Mouse (Mus musculus) midbrain, embryonic 12.5 days (tissue): ENCODE results near the gene Mum1. TPM values are rescaled to one million over a fixed set of nuclear protein-coding genes. Genes with fewer than 3 reads are reported as not detected.

Experiments used
- ATAC-seq: fragments of 200-750 bp; cut with Nextera tagmentation; 2 replicates; pipeline ENCODE4 v1.8.0; 2017; ENCODE audit warnings: low read depth, moderate TSS enrichment, moderate library complexity; ENCODE audit not compliant: low FRiP score
- H3K27ac ChIP-seq: fragments of 300-500 bp; sonication (generic); replicated peaks from 2 replicates; pipeline ENCODE4 v1.5.1; 2016; ENCODE audit warnings: mild to moderate bottlenecking
- H3K27me3 ChIP-seq: fragments of 300-500 bp; sonication (generic); 2 replicates; pipeline ENCODE4 v1.6.1; 2016; ENCODE audit warnings: mild to moderate bottlenecking
- H3K36me3 ChIP-seq: fragments of 300-500 bp; sonication (generic); 2 replicates; pipeline ENCODE4 v1.6.1; 2016
- H3K4me1 ChIP-seq: fragments of 300-500 bp; sonication (generic); 2 replicates; pipeline ENCODE4 v1.6.1; 2016
- H3K4me2 ChIP-seq: fragments of 300-500 bp; sonication (generic); replicated peaks from 2 replicates; pipeline ENCODE4 v1.6.1; 2016; ENCODE audit warnings: mild to moderate bottlenecking, moderate library complexity
- H3K4me3 ChIP-seq: fragments of 300-500 bp; sonication (generic); 2 replicates; pipeline ENCODE4 v1.5.1; 2016; ENCODE audit warnings: mild to moderate bottlenecking
- H3K9ac ChIP-seq: fragments of 300-500 bp; sonication (generic); replicated peaks from 2 replicates; pipeline ENCODE4 v1.6.1; 2016; ENCODE audit warnings: mild to moderate bottlenecking, moderate library complexity
- H3K9me3 ChIP-seq: fragments of 300-500 bp; sonication (generic); 2 replicates; pipeline ENCODE4 v1.6.1; 2016; ENCODE audit warnings: mild to moderate bottlenecking
- WGBS: fragments of 180-500 bp; shearing (Covaris S2); methylation state at CpG from one replicate; pipeline ENCODE4 v1.1.7; 2016; 5-methylcytosine and 5-hydroxymethylcytosine counted together
- polyA plus RNA-seq: library from polyadenylated mRNA; unstranded; fragments of >200 nt; fragmentation: Nextera tagmentation; extraction: Ambion mirVana; gene quantifications from 2 replicates; pipeline ENCODE4 v1.2.1, GENCODE M21; 2016

Mum1 gene
- polyA plus RNA-seq, 1 experiment from 2014 or later, result 195 TPM

GRCm38 (mm10) chr10:80252493-80253274 lies 26.4 kb downstream of the Mum1 start:
- H3K4me1 ChIP-seq, result peaks cover 14% of the 10 kb centered on the region
- H3K4me2 ChIP-seq, result no peak overlapping the region
- H3K9ac ChIP-seq, result no peak overlapping the region
- no peaks in the 10 kb centered on the region for H3K27me3 ChIP-seq
- no peak overlapping the region for H3K4me3 ChIP-seq
- H3K36me3 ChIP-seq, result peaks cover 52% of the 10 kb centered on the region
- 92% methylated on average over 11 of the region's 11 CpGs for WGBS
- H3K27ac ChIP-seq, result no peak overlapping the region
- H3K9me3 ChIP-seq, result no peaks in the 10 kb centered on the region
- no peak for ATAC-seq

GRCm38 (mm10) chr10:80253551-80253950 lies 27.3 kb downstream of the Mum1 start:
- 93% methylated on average over 6 of the region's 6 CpGs for WGBS
- ATAC-seq, result no peak
- Histone ChIP-seq H3K4me3 (no peak overlapping the region), H3K27ac (no peak overlapping the region), H3K4me2 (no peak overlapping the region), H3K36me3 (peaks cover 60% of the 10 kb centered on the region), H3K9me3 (no peaks in the 10 kb centered on the region), H3K4me1 (peaks cover 14% of the 10 kb centered on the region), H3K27me3 (no peaks in the 10 kb centered on the region), H3K9ac (no peak overlapping the region)

- Histone ChIP-seq H3K4me1 (peaks cover 21% of the 10 kb centered on the region), H3K9me3 (no peaks in the 10 kb centered on the region), H3K27me3 (no peaks in the 10 kb centered on the region; the same call in 1 of the 2 replicates), H3K27ac (no peak overlapping the region), H3K36me3 (peaks cover 68% of the 10 kb centered on the region), H3K4me2 (no peak overlapping the region), H3K4me3 (no peak overlapping the region), H3K9ac (no peak overlapping the region)
- ATAC-seq, result no peak
- WGBS, result 93% methylated on average over 26 of the region's 26 CpGs
Measured at GRCm38 (mm10) chr10:80254331-80255297, 28.4 kb downstream of the Mum1 start.

- 0 out of 2 replicates have a peak overlapping the region, but pooled peaks have one; percentile 31 for H3K9ac ChIP-seq
- H3K36me3 ChIP-seq, result peaks cover 68% of the 10 kb centered on the region
- H3K4me3 ChIP-seq, result 0 out of 2 replicates have a peak overlapping the region, but pooled peaks have one; percentile 1
- H3K4me1 ChIP-seq, result peaks cover 26% of the 10 kb centered on the region
- H3K27me3 ChIP-seq, result no peaks in the 10 kb centered on the region; the same call in 1 of the 2 replicates
- no peak overlapping the region for H3K27ac ChIP-seq
- ATAC-seq, result no peak
- no peaks in the 10 kb centered on the region for H3K9me3 ChIP-seq
- H3K4me2 ChIP-seq, result no peak overlapping the region
- 77% methylated on average over 5 of the region's 5 CpGs for WGBS
Measured at GRCm38 (mm10) chr10:80255881-80256535, 29.8 kb downstream of the Mum1 start.

GRCm38 (mm10) chr10:80257936-80258335 lies 31.7 kb downstream of the Mum1 start:
- H3K27ac ChIP-seq, result no peak overlapping the region
- ATAC-seq, result no peak
- H3K4me3 ChIP-seq, result no peak overlapping the region
- H3K9ac ChIP-seq, result no peak overlapping the region
- no peaks in the 10 kb centered on the region for H3K9me3 ChIP-seq
- no peaks in the 10 kb centered on the region; the same call in 1 of the 2 replicates for H3K27me3 ChIP-seq
- H3K4me2 ChIP-seq, result no peak overlapping the region
- H3K4me1 ChIP-seq, result peaks cover 39% of the 10 kb centered on the region
- 93% methylated on average over 2 of the region's 2 CpGs for WGBS
- H3K36me3 ChIP-seq, result peaks cover 61% of the 10 kb centered on the region

GRCm38 (mm10) chr10:80258752-80259462 lies 32.7 kb downstream of the Mum1 start:
- ATAC-seq, result no peak
- H3K4me1 ChIP-seq, result peaks cover 39% of the 10 kb centered on the region
- H3K4me3 ChIP-seq, result peak overlapping the region; percentile 44; the same call in 1 of the 2 replicates
- no peaks in the 10 kb centered on the region for H3K9me3 ChIP-seq
- H3K36me3 ChIP-seq, result peaks cover 52% of the 10 kb centered on the region
- peak overlapping the region; percentile 84; the same call in 1 of the 2 replicates for H3K4me2 ChIP-seq
- peak overlapping the region; percentile 8; the same call in 1 of the 2 replicates for H3K9ac ChIP-seq
- H3K27ac ChIP-seq, result no peak overlapping the region
- WGBS, result 92% methylated on average over 14 of the region's 14 CpGs
- H3K27me3 ChIP-seq, result no peaks in the 10 kb centered on the region; the same call in 1 of the 2 replicates

GRCm38 (mm10) chr10:80259463-80259805 lies 33.2 kb downstream of the Mum1 start:
- Histone ChIP-seq H3K4me3 (peak overlapping the region; percentile 44), H3K27me3 (no peaks in the 10 kb centered on the region; the same call in 1 of the 2 replicates), H3K4me1 (peaks cover 39% of the 10 kb centered on the region), H3K4me2 (peak overlapping the region; percentile 84), H3K36me3 (peaks cover 46% of the 10 kb centered on the region), H3K27ac (peak overlapping the region; percentile 91), H3K9ac (peak overlapping the region; percentile 66; the same call in 1 of the 2 replicates), H3K9me3 (no peaks in the 10 kb centered on the region)
- ATAC-seq, result no peak
- WGBS, result 83% methylated on average over 6 of the region's 6 CpGs

- Histone ChIP-seq H3K4me2 (peak overlapping the region; percentile 84), H3K27ac (peak overlapping the region; percentile 91), H3K27me3 (no peaks in the 10 kb centered on the region; the same call in 1 of the 2 replicates), H3K4me1 (peaks cover 39% of the 10 kb centered on the region), H3K9me3 (no peaks in the 10 kb centered on the region), H3K36me3 (peaks cover 40% of the 10 kb centered on the region), H3K4me3 (peak overlapping the region; percentile 44), H3K9ac (peak overlapping the region; percentile 66)
- WGBS, result 2% methylated on average over 19 of the region's 19 CpGs
- no peak for ATAC-seq
Measured at GRCm38 (mm10) chr10:80259861-80260641, 33.8 kb downstream of the Mum1 start.

GRCm38 (mm10) chr10:80260642-80261584 lies 34.7 kb downstream of the Mum1 start, which contains the start of the genes Gamt and Dazap1:
TSS of gene Gamt (minus strand) at chr10:80261012.
TSS of gene Dazap1 (plus strand) at chr10:80261486.
- peak within 1 kb of the TSS; percentile 91 for H3K27ac ChIP-seq
- peaks cover 32% of the 10 kb centered on the region for H3K36me3 ChIP-seq
- under 1% methylated on average over 46 of the region's 49 CpGs for WGBS
- H3K9me3 ChIP-seq, result no peaks in the 10 kb centered on the region
- H3K4me1 ChIP-seq, result peaks cover 42% of the 10 kb centered on the region
- H3K9ac ChIP-seq, result peak within 1 kb of the TSS; percentile 66
- H3K4me3 ChIP-seq, result peak within 1 kb of the TSS; percentile 44
- peak within 1 kb of the TSS; percentile 84 for H3K4me2 ChIP-seq
- ATAC-seq, result peak; percentile 85
- no peaks in the 10 kb centered on the region; the same call in 1 of the 2 replicates for H3K27me3 ChIP-seq
